Mouse (Mus musculus): ENCODE data around the gene Ndufa12. TPM values are rescaled to one million over a fixed set of nuclear protein-coding genes. Genes with fewer than 3 reads are reported as not detected.

Ndufa12 gene
- polyA plus RNA-seq (2021): 231 TPM

GRCm38 (mm10) chr10:94198482-94199405 is at the start of gene Ndufa12:
Ndufa12 (plus strand) TSS chr10:94198720.
- peak; percentile 96 for ATAC-seq
- ChIA-PET CTCF (interaction anchor here (0.6 to 2.6 kb wide), 7 partner anchors 8 to 347 kb away, joined by 3 to 12 read pairs (median 3); no protein-coding TSS in a partner anchor), POLR2A (interaction anchor here (0.8 kb wide), 1 partner anchor 8 kb away, joined by 3 read pairs; no protein-coding TSS in a partner anchor)
- DNase-seq (ENCODE audit: low read depth, low spot score): peak; percentile 62
- in situ Hi-C loops (cut with MboI; ENCODE audit: low pct_unique_long_range_greater_than_20kb): no loop called here
- TF ChIP-seq CTCF (IDR thresholded peaks at IDR 0.05): peak; percentile 81
- H3K27me3 ChIP-seq: no peaks in the 10 kb centered on the region

- no peaks in the 10 kb centered on the region for H3K27me3 ChIP-seq
- ChIA-PET CTCF (interaction anchor here (1.3 kb wide), 1 partner anchor 11 kb away, joined by 3 read pairs; no protein-coding TSS in a partner anchor), POLR2A (no interaction called here)
- DNase-seq (ENCODE audit: low read depth, low spot score) (no peak), ATAC-seq (no peak)
- no peak for TF ChIP-seq CTCF (IDR thresholded peaks at IDR 0.05)
- in situ Hi-C loops (cut with MboI; ENCODE audit: low pct_unique_long_range_greater_than_20kb): no loop called here
Measured at GRCm38 (mm10) chr10:94151488-94151887, 47.0 kb upstream of the Ndufa12 start.

GRCm38 (mm10) chr10:94153841-94154240 is 44.7 kb upstream of the Ndufa12 start:
- H3K27me3 ChIP-seq: no peaks in the 10 kb centered on the region
- ChIA-PET CTCF (interaction anchor here (1.2 kb wide), 1 partner anchor 141 kb away, joined by 3 read pairs; no protein-coding TSS in a partner anchor), POLR2A (no interaction called here)
- DNase-seq (ENCODE audit: low read depth, low spot score) (no peak), ATAC-seq (no peak)
- TF ChIP-seq CTCF (IDR thresholded peaks at IDR 0.05): no peak
- in situ Hi-C loops (cut with MboI; ENCODE audit: low pct_unique_long_range_greater_than_20kb): no loop called here

- H3K27me3 ChIP-seq: no peaks in the 10 kb centered on the region
- CTCF ChIA-PET: interaction anchor here (1.2 kb wide), 1 partner anchor 30 kb away, joined by 3 read pairs; no protein-coding TSS in a partner anchor
- TF ChIP-seq CTCF (IDR thresholded peaks at IDR 0.05): no peak
- in situ Hi-C loops (cut with MboI; ENCODE audit: low pct_unique_long_range_greater_than_20kb): no loop called here
- ATAC-seq: no peak
- POLR2A ChIA-PET: no interaction called here
- no peak for DNase-seq (ENCODE audit: low read depth, low spot score)
Measured at GRCm38 (mm10) chr10:94158962-94159361, 39.6 kb upstream of the Ndufa12 start.

- ChIA-PET CTCF (no interaction called here), POLR2A (no interaction called here)
- no peak for TF ChIP-seq CTCF (IDR thresholded peaks at IDR 0.05)
- H3K27me3 ChIP-seq: no peaks in the 10 kb centered on the region
- no peak for ATAC-seq
- in situ Hi-C loops (cut with MboI; ENCODE audit: low pct_unique_long_range_greater_than_20kb): no loop called here
- no peak for DNase-seq (ENCODE audit: low read depth, low spot score)
Measured at GRCm38 (mm10) chr10:94159406-94159805, 39.1 kb upstream of the Ndufa12 start.

GRCm38 (mm10) chr10:94161051-94161765 is 37.3 kb upstream of the Ndufa12 start:
- no peak for DNase-seq (ENCODE audit: low read depth, low spot score)
- in situ Hi-C loops (cut with MboI; ENCODE audit: low pct_unique_long_range_greater_than_20kb): no loop called here

GRCm38 (mm10) chr10:94162031-94162430 is 36.5 kb upstream of the Ndufa12 start:
- POLR2A ChIA-PET: no interaction called here
- ATAC-seq (no peak), DNase-seq (ENCODE audit: low read depth, low spot score) (no peak)
- CTCF ChIA-PET: interaction anchor here (0.9 kb wide), 1 partner anchor 10 kb away, joined by 3 read pairs; no protein-coding TSS in a partner anchor
- TF ChIP-seq CTCF (IDR thresholded peaks at IDR 0.05): no peak
- no peaks in the 10 kb centered on the region for H3K27me3 ChIP-seq
- in situ Hi-C loops (cut with MboI; ENCODE audit: low pct_unique_long_range_greater_than_20kb): no loop called here

More at GRCm38 (mm10) chr10:94161051-94161765, 37.3 kb upstream of the Ndufa12 start:
- ATAC-seq: no peak
- no peaks in the 10 kb centered on the region for H3K27me3 ChIP-seq
- POLR2A ChIA-PET: no interaction called here
- no peak for TF ChIP-seq CTCF (IDR thresholded peaks at IDR 0.05)
- CTCF ChIA-PET: no interaction called here

GRCm38 (mm10) chr10:94164104-94164845 is 34.2 kb upstream of the Ndufa12 start:
- CTCF ChIA-PET: interaction anchor here (1.3 kb wide), 1 partner anchor 23 kb away, joined by 3 read pairs; no protein-coding TSS in a partner anchor
- in situ Hi-C loops (cut with MboI; ENCODE audit: low pct_unique_long_range_greater_than_20kb): no loop called here
- POLR2A ChIA-PET: no interaction called here
- H3K27me3 ChIP-seq: no peaks in the 10 kb centered on the region
- ATAC-seq (no peak), DNase-seq (ENCODE audit: low read depth, low spot score) (no peak)
- no peak for TF ChIP-seq CTCF (IDR thresholded peaks at IDR 0.05)

- H3K27me3 ChIP-seq: no peaks in the 10 kb centered on the region
- ChIA-PET POLR2A (no interaction called here), CTCF (interaction anchor here (1.3 to 1.6 kb wide), 2 partner anchors 17 to 22 kb away, joined by 3 to 4 read pairs; partner anchors contain the start of gene Nr2c1)
- in situ Hi-C loops (cut with MboI; ENCODE audit: low pct_unique_long_range_greater_than_20kb): no loop called here
- no peak for TF ChIP-seq CTCF (IDR thresholded peaks at IDR 0.05)
- ATAC-seq: no peak
- no peak for DNase-seq (ENCODE audit: low read depth, low spot score)
Measured at GRCm38 (mm10) chr10:94165426-94165825, 33.1 kb upstream of the Ndufa12 start.
